Mouse (Mus musculus) testis, adult 2 months (tissue): Measurements from ENCODE around the gene Riok1.

Experiments used
- CTCF ChIP-seq: fragments of 200-500 bp; IDR thresholded peaks from 2 replicates; pipeline ENCODE4 v1.5.1; 2012; ENCODE audit warnings: low read depth, mild to moderate bottlenecking, inconsistent platforms, low read length, moderate library complexity; ENCODE audit not compliant: control insufficient read depth, insufficient read depth, insufficient replicate concordance
- POLR2A ChIP-seq: fragments of 200-500 bp; IDR thresholded peaks from 2 replicates; pipeline ENCODE4 v1.6.1; 2012; ENCODE audit warnings: low read depth, mild to moderate bottlenecking, inconsistent platforms, low read length, moderate library complexity; ENCODE audit not compliant: control insufficient read depth

DNA sequence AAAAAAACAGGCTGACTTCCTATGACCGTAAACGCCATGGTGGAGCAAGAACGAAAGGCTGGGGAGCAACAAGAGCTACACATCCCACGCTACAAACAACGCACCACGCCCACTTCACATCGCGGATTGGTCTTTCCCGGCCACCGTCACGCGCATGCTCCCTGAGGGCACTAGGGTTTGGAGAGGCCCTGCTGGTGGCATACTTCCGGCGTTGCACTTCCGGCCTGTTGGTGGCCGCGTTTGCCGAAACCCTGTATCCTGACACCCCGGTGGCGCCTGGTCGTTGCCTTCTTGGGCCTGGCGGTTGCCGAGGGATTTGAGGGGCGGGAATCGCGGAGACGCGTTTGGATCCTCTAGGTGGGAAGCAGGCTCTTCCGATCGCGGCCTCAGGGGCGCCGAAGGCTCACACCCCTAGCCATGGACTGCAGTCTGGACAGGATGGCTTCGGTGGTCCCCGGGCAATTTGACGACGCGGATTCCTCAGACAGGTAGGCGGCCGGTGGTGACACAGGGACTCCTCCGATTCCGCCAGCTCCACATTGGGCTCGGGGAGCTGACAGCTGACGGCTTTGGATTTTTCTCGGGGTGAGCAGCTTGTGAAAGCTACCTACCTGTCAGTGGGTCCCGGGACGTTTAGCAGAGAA is 371 bp downstream of the Riok1 start, which contains the start of gene Cage1:
- TF ChIP-seq CTCF (0 out of 2 replicates have a peak, but pooled peaks have one; percentile 13), POLR2A (peak; percentile 94)
